Mouse (Mus musculus): Measurements from ENCODE around the gene Spg11. TPM values are rescaled to one million over a fixed set of nuclear protein-coding genes. Genes with fewer than 3 reads are reported as not detected.
"Not testable (repeated sequence)": the region's sequence is repeated elsewhere in the genome, so short reads cannot be mapped to it uniquely, and the experiment has no call there.

Spg11 gene
- total RNA-seq, 2 experiments from 2014 or later = 10.7 to 13.1 TPM

- no peak for DNase-seq
Measured at GRCm38 (mm10) chr2:122145756-122146155, 27.6 kb upstream of the Spg11 start.

GRCm38 (mm10) chr2:122143111-122143510 lies 24.9 kb upstream of the Spg11 start:
- no peak for DNase-seq

GRCm38 (mm10) chr2:122141332-122141967 lies 23.3 kb upstream of the Spg11 start:
- no peak for DNase-seq

GRCm38 (mm10) chr2:122140815-122141214 lies 22.6 kb upstream of the Spg11 start:
- no peak for DNase-seq

- DNase-seq = no peak
Measured at GRCm38 (mm10) chr2:122137839-122138465, 19.8 kb upstream of the Spg11 start.

GRCm38 (mm10) chr2:122132618-122133017 lies 14.4 kb upstream of the Spg11 start:
- no peak for DNase-seq

- DNase-seq = no peak
Measured at GRCm38 (mm10) chr2:122132078-122132477, 13.9 kb upstream of the Spg11 start.

GRCm38 (mm10) chr2:122127635-122128034 lies 9.4 kb upstream of the Spg11 start:
- DNase-seq = no peak

GRCm38 (mm10) chr2:122126765-122127347 lies 8.7 kb upstream of the Spg11 start:
- DNase-seq = no peak

GRCm38 (mm10) chr2:122125680-122126572 lies 7.7 kb upstream of the Spg11 start:
- no peak for DNase-seq

- no peak for DNase-seq
Measured at GRCm38 (mm10) chr2:122116888-122117287, 1.3 kb downstream of the Spg11 start.

GRCm38 (mm10) chr2:122109714-122110113 lies 8.5 kb downstream of the Spg11 start:
- peak; percentile 13 to 30 for DNase-seq

GRCm38 (mm10) chr2:122108101-122108500 lies 10.1 kb downstream of the Spg11 start:
- DNase-seq = no peak

- DNase-seq = peak in 1 of 2 experiments; percentile 11
Measured at GRCm38 (mm10) chr2:122102070-122102469, 16.1 kb downstream of the Spg11 start.

- not testable (repeated sequence) for DNase-seq
Measured at GRCm38 (mm10) chr2:122097686-122098085, 20.5 kb downstream of the Spg11 start.

- DNase-seq = no peak
Measured at GRCm38 (mm10) chr2:122093844-122094243, 24.3 kb downstream of the Spg11 start.

- peak; percentile 43 to 51 for DNase-seq
Measured at GRCm38 (mm10) chr2:122086446-122086845, 31.7 kb downstream of the Spg11 start.

GRCm38 (mm10) chr2:122081728-122082456 lies 36.3 kb downstream of the Spg11 start:
- no peak for DNase-seq

GRCm38 (mm10) chr2:122069922-122070321 lies 48.3 kb downstream of the Spg11 start:
- peak; percentile 38 to 85 for DNase-seq

- DNase-seq = no peak
Measured at GRCm38 (mm10) chr2:122069144-122069912, 48.9 kb downstream of the Spg11 start.

- DNase-seq = peak in 1 of 2 experiments; percentile 25
Measured at GRCm38 (mm10) chr2:122066241-122066640, 51.9 kb downstream of the Spg11 start.

Measured in heart, adult 18-20 months (tissue).